Mouse (Mus musculus) telencephalon, adult 2 months (tissue): ENCODE measurements around the gene Aldh1l1.
"Not testable (repeated sequence)": the region's sequence is repeated elsewhere in the genome, so short reads cannot be mapped to it uniquely, and the experiment has no call there.

Experiments
- DNase-seq: peaks from one replicate; pipeline ENCODE4 v3.0.0-alpha.2; 2011; ENCODE audit warnings: low read depth, low spot score

Aldh1l1 gene

GRCm38 (mm10) chr6:90619936-90620335 is 133.7 kb downstream of the Aldh1l1 start:
- DNase-seq, result no peak

- no peak for DNase-seq
Observed at GRCm38 (mm10) chr6:90620791-90621583, 134.8 kb downstream of the Aldh1l1 start.

GRCm38 (mm10) chr6:90621584-90621890 is 135.3 kb downstream of the Aldh1l1 start:
- DNase-seq, result no peak

GRCm38 (mm10) chr6:90622758-90623455 is 136.7 kb downstream of the Aldh1l1 start:
- DNase-seq, result no peak

- DNase-seq, result no peak
Observed at GRCm38 (mm10) chr6:90623456-90623836, 137.2 kb downstream of the Aldh1l1 start.

GRCm38 (mm10) chr6:90624184-90624583 is 138.0 kb downstream of the Aldh1l1 start:
- DNase-seq, result no peak

GRCm38 (mm10) chr6:90624733-90625132 is 138.5 kb downstream of the Aldh1l1 start:
- no peak for DNase-seq

GRCm38 (mm10) chr6:90625207-90625994 is 139.2 kb downstream of the Aldh1l1 start:
- DNase-seq, result no peak

- no peak for DNase-seq
Observed at GRCm38 (mm10) chr6:90627556-90627955, 141.3 kb downstream of the Aldh1l1 start.

- no peak for DNase-seq
Observed at GRCm38 (mm10) chr6:90629506-90629905, 143.3 kb downstream of the Aldh1l1 start.

- no peak for DNase-seq
Observed at GRCm38 (mm10) chr6:90630427-90630826, 144.2 kb downstream of the Aldh1l1 start.

- DNase-seq, result not testable (repeated sequence)
Observed at GRCm38 (mm10) chr6:90632526-90632925, 146.3 kb downstream of the Aldh1l1 start.

GRCm38 (mm10) chr6:90635081-90635480 is 148.9 kb downstream of the Aldh1l1 start:
- DNase-seq, result no peak

- DNase-seq, result no peak
Observed at GRCm38 (mm10) chr6:90635611-90636010, 149.4 kb downstream of the Aldh1l1 start.

GRCm38 (mm10) chr6:90643057-90643456 is 156.8 kb downstream of the Aldh1l1 start:
- no peak for DNase-seq

GRCm38 (mm10) chr6:90644965-90645364 is 158.7 kb downstream of the Aldh1l1 start:
- no peak for DNase-seq

- no peak for DNase-seq
Observed at GRCm38 (mm10) chr6:90648391-90648790, 162.2 kb downstream of the Aldh1l1 start.

- no peak for DNase-seq
Observed at GRCm38 (mm10) chr6:90649279-90649678, 163.1 kb downstream of the Aldh1l1 start.
